Mouse (Mus musculus) E14TG2a.4 (cell line): ENCODE measurements at regions not wholly inside any gene's neighbourhood (a gene's known extent, or its start where the extent isn't known, plus 50 kb on each side); places are given as distances from the start of the nearest gene placed in this dataset.

ENCODE experiments used
- H3K27me3 ChIP-seq: 2 replicates; pipeline ENCODE4 v1.6.1; 2014; ENCODE audit warnings: low read length, control low read depth; ENCODE audit not compliant: insufficient read depth
- H3K36me3 ChIP-seq: 2 replicates; pipeline ENCODE4 v1.6.1; 2014; ENCODE audit warnings: low read length, control low read depth; ENCODE audit not compliant: insufficient read depth
- H3K4me1 ChIP-seq: replicated peaks from 2 replicates; pipeline ENCODE4 v1.6.1; 2014; ENCODE audit warnings: low read depth, low read length, control low read depth
- H3K4me3 ChIP-seq: replicated peaks from 2 replicates; pipeline ENCODE4 v1.5.1; 2014; ENCODE audit warnings: mild to moderate bottlenecking, low read length
- H3K9me3 ChIP-seq: 2 replicates; pipeline ENCODE4 v1.6.1; 2014; ENCODE audit warnings: low read length, control low read depth
- CTCF ChIP-seq: conservative IDR thresholded peaks from 2 replicates; pipeline ENCODE4 v1.5.1; 2014; ENCODE audit warnings: low read length
- NANOG ChIP-seq: IDR thresholded peaks from 2 replicates; pipeline ENCODE4 v1.6.1; 2014; ENCODE audit warnings: borderline replicate concordance, low read length, mixed read lengths
- POU5F1 ChIP-seq: IDR thresholded peaks from 2 replicates; pipeline ENCODE4 v1.6.1; 2014; ENCODE audit warnings: low read length, borderline replicate concordance

GRCm38 (mm10) chr4:47799165-47799564, 245.8 kb upstream of the Nr4a3 start:
- no peaks in the 10 kb centered on the region for H3K36me3 ChIP-seq
- no peaks in the 10 kb centered on the region for H3K4me1 ChIP-seq
- TF ChIP-seq NANOG (no peak), CTCF (no peak), POU5F1 (no peak)
- H3K4me3 ChIP-seq = no peak overlapping the region
- peaks cover 33% of the 10 kb centered on the region; the same call in 1 of the 2 replicates for H3K9me3 ChIP-seq
- no peaks in the 10 kb centered on the region for H3K27me3 ChIP-seq

DNA sequence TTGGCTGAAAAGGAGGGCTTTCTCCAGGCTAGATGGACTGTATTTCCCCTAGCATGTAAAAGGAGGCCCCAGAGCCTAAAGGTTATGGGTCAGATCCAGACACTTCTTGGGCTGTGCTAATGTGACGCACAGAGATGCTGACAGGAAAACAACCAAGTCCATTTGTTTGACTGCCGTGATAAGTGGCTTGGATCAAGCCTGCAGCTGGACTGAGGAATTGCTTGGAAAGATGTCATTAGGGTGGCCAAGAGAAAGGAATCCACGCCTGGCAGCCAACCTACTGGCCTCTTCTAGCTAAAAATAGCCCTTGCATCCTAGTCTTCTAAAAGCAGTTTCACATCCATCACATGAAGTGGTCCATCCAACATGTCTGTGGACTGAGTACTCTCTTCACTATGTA, 241.8 kb upstream of the Nr4a3 start:
- Histone ChIP-seq H3K4me1 (peaks cover 5% of the 10 kb centered on the region; the same call in 1 of the 2 replicates), H3K4me3 (no peak overlapping the region), H3K36me3 (no peaks in the 10 kb centered on the region), H3K27me3 (no peaks in the 10 kb centered on the region), H3K9me3 (peaks cover 19% of the 10 kb centered on the region; the same call in 1 of the 2 replicates)
- no peak for TF ChIP-seq POU5F1
- no peak for TF ChIP-seq CTCF
- TF ChIP-seq NANOG = no peak

- no peak overlapping the region for H3K4me3 ChIP-seq
- H3K4me1 ChIP-seq = peaks cover 5% of the 10 kb centered on the region; the same call in 1 of the 2 replicates
- peaks cover 8% of the 10 kb centered on the region; the same call in 1 of the 2 replicates for H3K9me3 ChIP-seq
- H3K36me3 ChIP-seq = no peaks in the 10 kb centered on the region
- no peaks in the 10 kb centered on the region for H3K27me3 ChIP-seq
- no peak for TF ChIP-seq CTCF
- TF ChIP-seq NANOG = no peak
- no peak for TF ChIP-seq POU5F1
Measured at GRCm38 (mm10) chr4:47807877-47808276, 237.1 kb upstream of the Nr4a3 start.

DNA sequence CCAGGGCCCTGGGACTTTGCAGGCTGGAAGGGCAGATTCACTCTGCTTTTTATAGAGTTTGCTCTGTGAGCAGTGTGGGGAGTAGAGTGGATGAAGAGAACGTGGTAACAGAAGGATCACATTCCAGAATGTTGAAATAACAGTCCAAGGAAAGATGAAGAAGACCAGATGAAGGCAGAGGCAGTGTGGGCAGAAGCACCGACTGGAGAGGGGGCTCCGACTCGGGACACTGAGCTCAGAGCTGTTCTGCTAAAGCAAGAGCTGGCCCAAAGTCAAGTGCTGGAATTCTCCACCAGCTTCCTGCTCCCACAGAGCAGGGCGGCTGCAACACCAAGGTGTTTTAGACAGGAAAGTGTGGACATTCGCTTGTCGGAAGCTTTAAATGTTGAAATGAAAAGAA, 230.9 kb upstream of the Nr4a3 start:
- Histone ChIP-seq H3K9me3 (peaks cover 9% of the 10 kb centered on the region; the same call in 1 of the 2 replicates), H3K4me1 (no peaks in the 10 kb centered on the region), H3K4me3 (no peak overlapping the region), H3K27me3 (no peaks in the 10 kb centered on the region; the same call in 1 of the 2 replicates), H3K36me3 (no peaks in the 10 kb centered on the region)
- TF ChIP-seq POU5F1 (no peak), CTCF (no peak), NANOG (no peak)

DNA sequence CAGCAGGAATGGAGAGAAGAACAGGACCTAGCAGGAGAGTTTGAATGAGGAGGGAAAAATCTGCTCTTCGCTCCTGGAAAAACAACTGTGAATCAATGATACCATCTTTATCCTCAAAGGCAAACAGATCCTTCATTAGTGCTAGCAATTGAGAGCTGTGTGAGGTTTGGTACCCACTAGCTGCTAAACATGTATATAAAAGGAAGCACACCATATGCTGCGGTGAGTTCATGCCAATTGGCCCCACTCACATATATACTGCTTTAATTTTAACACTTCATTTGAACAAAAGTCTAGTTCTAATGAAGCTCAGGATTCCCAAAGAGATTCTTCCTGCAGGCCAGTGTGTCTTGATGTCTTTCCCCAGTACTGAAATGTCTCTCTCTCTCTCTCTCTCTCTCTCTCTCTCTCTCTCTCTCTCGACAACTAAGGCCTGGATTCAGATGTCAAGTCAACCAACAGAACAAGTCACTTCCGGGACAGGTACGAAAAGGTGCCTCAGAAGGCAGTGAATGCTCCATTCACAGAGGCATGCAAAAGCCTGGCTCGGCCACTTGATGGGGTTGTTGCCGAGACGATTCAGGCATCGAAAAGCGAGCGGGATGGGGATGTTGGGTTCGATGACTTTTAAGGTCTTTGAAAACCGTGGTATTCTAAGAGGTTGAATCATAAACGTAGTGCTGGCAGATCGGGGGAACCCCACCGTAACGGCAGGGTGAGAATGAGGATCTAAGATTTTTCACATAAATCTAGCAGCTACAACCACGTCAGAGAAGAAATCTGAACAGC, 226.4 kb upstream of the Nr4a3 start:
- TF ChIP-seq CTCF (no peak), POU5F1 (no peak), NANOG (no peak)
- Histone ChIP-seq H3K4me1 (no peaks in the 10 kb centered on the region), H3K4me3 (no peak overlapping the region), H3K9me3 (peaks cover 7% of the 10 kb centered on the region; the same call in 1 of the 2 replicates), H3K36me3 (no peaks in the 10 kb centered on the region), H3K27me3 (no peaks in the 10 kb centered on the region; the same call in 1 of the 2 replicates)

GRCm38 (mm10) chr4:47820562-47820961, 224.4 kb upstream of the Nr4a3 start:
- TF ChIP-seq POU5F1 (no peak), CTCF (no peak), NANOG (no peak)
- H3K27me3 ChIP-seq = no peaks in the 10 kb centered on the region
- H3K4me3 ChIP-seq = no peak overlapping the region
- H3K9me3 ChIP-seq = peaks cover 7% of the 10 kb centered on the region; the same call in 1 of the 2 replicates
- no peaks in the 10 kb centered on the region for H3K4me1 ChIP-seq
- no peaks in the 10 kb centered on the region for H3K36me3 ChIP-seq

DNA sequence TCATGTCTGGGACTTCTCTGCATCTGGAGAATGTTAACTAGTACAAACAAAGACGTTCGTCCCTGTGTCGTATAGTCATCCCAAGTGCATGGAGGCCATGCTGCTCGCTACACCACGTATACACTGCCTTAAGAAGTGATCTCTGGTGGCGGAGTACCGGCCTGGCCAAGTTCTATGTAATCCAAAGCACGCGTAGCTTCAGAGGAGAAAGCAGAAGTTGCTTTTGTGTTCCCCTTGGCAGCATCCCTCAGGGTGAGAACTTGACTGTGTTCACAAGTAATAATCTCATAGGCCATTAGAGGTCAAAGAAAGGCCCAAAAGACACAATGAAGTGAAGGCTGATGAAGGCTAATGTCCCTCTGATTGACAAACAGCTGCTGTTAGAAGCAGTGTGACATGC, 221.7 kb upstream of the Nr4a3 start:
- TF ChIP-seq NANOG (no peak), CTCF (no peak), POU5F1 (no peak)
- Histone ChIP-seq H3K36me3 (no peaks in the 10 kb centered on the region), H3K4me1 (no peaks in the 10 kb centered on the region), H3K4me3 (no peak overlapping the region), H3K9me3 (peaks cover 7% of the 10 kb centered on the region; the same call in 1 of the 2 replicates), H3K27me3 (no peaks in the 10 kb centered on the region)

DNA sequence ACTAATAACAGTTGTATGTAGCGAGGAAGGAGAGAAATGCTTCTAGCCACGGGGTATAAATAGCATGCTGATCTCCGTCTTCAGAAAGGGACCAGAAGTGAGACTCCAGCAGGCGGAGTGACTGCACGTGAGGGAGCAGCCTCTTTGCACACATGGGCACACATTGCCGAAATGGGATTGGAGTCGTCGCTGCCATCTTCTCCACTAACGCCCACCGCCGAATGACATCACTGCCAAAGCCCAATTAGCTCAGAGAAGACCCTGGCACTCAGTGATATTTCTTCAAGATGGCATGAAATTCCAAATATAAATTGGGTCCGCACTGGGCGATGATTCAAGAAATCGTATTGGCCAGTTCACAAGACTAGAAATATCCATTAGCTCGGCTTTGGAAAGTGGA, 220.9 kb upstream of the Nr4a3 start:
- Histone ChIP-seq H3K4me1 (no peaks in the 10 kb centered on the region), H3K27me3 (no peaks in the 10 kb centered on the region), H3K9me3 (peaks cover 5% of the 10 kb centered on the region; the same call in 1 of the 2 replicates), H3K36me3 (no peaks in the 10 kb centered on the region), H3K4me3 (no peak overlapping the region)
- TF ChIP-seq CTCF = no peak
- no peak for TF ChIP-seq POU5F1
- no peak for TF ChIP-seq NANOG
